Mouse (Mus musculus): ENCODE measurements around the gene Pick1.

GRCm38 (mm10) chr15:79251781-79252491 is 23.0 kb downstream of the Pick1 start:
- no peak for TF ChIP-seq CTCF (IDR thresholded peaks at IDR 0.05; ENCODE audit: control insufficient read depth, insufficient read depth, insufficient read length)
- TF ChIP-seq CEBPB (IDR thresholded peaks at IDR 0.05; ENCODE audit: low read depth) = no peak
- TF ChIP-seq MAX (IDR thresholded peaks at IDR 0.05) = no peak

Measured in C2C12 (cell line).